Mouse (Mus musculus) c-Kit-positive CD71-positive TER-119-positive erythroid progenitor cells, embryonic 14.5 days (primary cell): ENCODE results near the gene B3gnt2.

Experiments
- DNase-seq: peaks from one replicate; pipeline ENCODE4 v3.0.0-alpha.2; 2013; ENCODE audit warnings: low spot score

B3gnt2 gene

GRCm38 (mm10) chr11:22815143-22815542 is 45.6 kb downstream of the B3gnt2 start:
- DNase-seq = no peak

GRCm38 (mm10) chr11:22813921-22814704 is 46.6 kb downstream of the B3gnt2 start:
- DNase-seq = no peak

GRCm38 (mm10) chr11:22813427-22813826 is 47.3 kb downstream of the B3gnt2 start:
- peak; percentile 16 for DNase-seq

GRCm38 (mm10) chr11:22811413-22811812 is 49.3 kb downstream of the B3gnt2 start:
- DNase-seq = no peak

GRCm38 (mm10) chr11:22809465-22810096 is 51.2 kb downstream of the B3gnt2 start:
- DNase-seq = peak; percentile 41

- peak; percentile 30 for DNase-seq
Observed at GRCm38 (mm10) chr11:22808040-22808439, 52.7 kb downstream of the B3gnt2 start.

GRCm38 (mm10) chr11:22805171-22805570 is 55.6 kb downstream of the B3gnt2 start:
- no peak for DNase-seq

GRCm38 (mm10) chr11:22799987-22800424 is 60.8 kb downstream of the B3gnt2 start:
- no peak for DNase-seq

- DNase-seq = no peak
Observed at GRCm38 (mm10) chr11:22798916-22799315, 61.8 kb downstream of the B3gnt2 start.

GRCm38 (mm10) chr11:22794734-22795133 is 66.0 kb downstream of the B3gnt2 start:
- no peak for DNase-seq

GRCm38 (mm10) chr11:22793881-22794203 is 66.9 kb downstream of the B3gnt2 start:
- DNase-seq = no peak

- peak; percentile 50 for DNase-seq
Observed at GRCm38 (mm10) chr11:22793176-22793880, 67.4 kb downstream of the B3gnt2 start.

GRCm38 (mm10) chr11:22792149-22792548 is 68.6 kb downstream of the B3gnt2 start:
- no peak for DNase-seq

- DNase-seq = no peak
Observed at GRCm38 (mm10) chr11:22791726-22792125, 69.0 kb downstream of the B3gnt2 start.

GRCm38 (mm10) chr11:22787833-22788232 is 72.9 kb downstream of the B3gnt2 start:
- DNase-seq = no peak

GRCm38 (mm10) chr11:22784477-22784876 is 76.3 kb downstream of the B3gnt2 start:
- DNase-seq = no peak

- no peak for DNase-seq
Observed at GRCm38 (mm10) chr11:22782705-22783124, 78.0 kb downstream of the B3gnt2 start.

- no peak for DNase-seq
Observed at GRCm38 (mm10) chr11:22781190-22781589, 79.6 kb downstream of the B3gnt2 start.

GRCm38 (mm10) chr11:22780761-22781160 is 80.0 kb downstream of the B3gnt2 start:
- no peak for DNase-seq

- DNase-seq = no peak
Observed at GRCm38 (mm10) chr11:22779821-22780551, 80.8 kb downstream of the B3gnt2 start.

GRCm38 (mm10) chr11:22778596-22778995 is 82.2 kb downstream of the B3gnt2 start:
- DNase-seq = no peak

- DNase-seq = peak; percentile 45
Observed at GRCm38 (mm10) chr11:22777531-22777930, 83.2 kb downstream of the B3gnt2 start.
